Mouse (Mus musculus): Measurements from ENCODE around the gene Grn.

Gene Grn

DNA sequence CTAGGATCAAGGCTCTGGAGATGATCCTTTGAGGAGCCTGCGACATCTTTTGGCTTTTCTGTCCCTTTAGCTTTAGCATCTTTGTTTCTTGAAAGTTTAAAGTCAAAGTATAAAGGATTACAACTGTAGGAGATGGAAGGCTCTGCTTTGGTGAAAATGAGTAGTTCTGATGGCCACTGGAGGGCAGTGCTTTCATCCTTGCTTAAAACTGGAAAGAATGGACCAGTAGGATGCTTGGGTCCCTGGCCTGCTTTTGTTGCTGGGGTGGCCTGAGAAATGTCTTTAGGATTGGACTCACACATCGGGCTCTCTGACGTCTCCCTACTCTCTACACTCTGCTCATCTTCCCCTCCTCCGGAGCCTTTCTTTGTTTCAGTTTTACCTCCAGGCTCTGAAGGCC, 50.8 kb downstream of the Grn start:
- DNase-seq, result no peak

DNA sequence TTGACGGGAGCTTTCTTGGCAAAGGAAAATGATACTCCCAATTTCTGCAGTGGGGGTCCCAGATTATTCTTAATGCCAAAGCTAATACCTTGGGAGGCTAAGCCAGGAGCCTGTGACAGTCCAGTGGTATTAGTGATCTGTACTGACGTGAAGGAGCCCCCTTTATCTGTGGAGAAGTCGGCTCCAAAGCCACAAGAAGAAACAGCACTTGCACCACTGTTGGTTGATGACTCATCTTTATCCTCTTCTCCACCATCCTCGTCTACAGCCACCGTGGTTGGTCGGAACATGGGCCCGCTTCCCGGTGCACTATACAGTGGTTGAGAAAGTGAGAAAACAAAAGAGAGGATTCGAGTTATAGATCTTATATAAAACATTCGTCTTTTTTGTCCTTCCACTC, 51.7 kb downstream of the Grn start:
- DNase-seq, result no peak
